Mouse (Mus musculus): ENCODE data around the gene Stk10.

- no peak for TF ChIP-seq POLR2A (IDR thresholded peaks at IDR 0.05; ENCODE audit: extremely low read depth, insufficient read depth, low read length)
- TF ChIP-seq CTCF (IDR thresholded peaks at IDR 0.05; ENCODE audit: extremely low read depth, insufficient read depth, low read length) = no peak
Observed at GRCm38 (mm10) chr11:32527006-32527405, 6.1 kb upstream of the Stk10 start.
